Mouse (Mus musculus): ENCODE results near the gene Cyp4x1. TPM values are rescaled to one million over a fixed set of nuclear protein-coding genes. Genes with fewer than 3 reads are reported as not detected.
"Not testable (repeated sequence)": the region's sequence is repeated elsewhere in the genome, so short reads cannot be mapped to it uniquely, and the experiment has no call there.

Gene Cyp4x1
- total RNA-seq (2021): not detected
- long read RNA-seq, experiment 1: 0 reads
- long read RNA-seq, experiment 2: 0 reads

- DNase-seq: no peak
- intact Hi-C loops (cut with DNase I; ENCODE audit: low total_unique reads): no loop called here
Observed at GRCm38 (mm10) chr4:115133621-115134295, at the start of gene Cyp4x1. Gene Cyp4x1 (minus strand): TSS chr4:115134281.

GRCm38 (mm10) chr4:115176201-115176600 is 42.1 kb upstream of the Cyp4x1 start:
- intact Hi-C loops (cut with DNase I; ENCODE audit: low total_unique reads); DNase-seq: not testable (repeated sequence)

- DNase-seq: no peak
- intact Hi-C loops (cut with DNase I; ENCODE audit: low total_unique reads): no loop called here
Observed at GRCm38 (mm10) chr4:115174694-115175353, 40.7 kb upstream of the Cyp4x1 start.

- intact Hi-C loops (cut with DNase I; ENCODE audit: low total_unique reads); DNase-seq: not testable (repeated sequence)
Observed at GRCm38 (mm10) chr4:115158963-115159362, 24.9 kb upstream of the Cyp4x1 start.

GRCm38 (mm10) chr4:115154723-115155122 is 20.6 kb upstream of the Cyp4x1 start:
- DNase-seq: no peak
- intact Hi-C loops (cut with DNase I; ENCODE audit: low total_unique reads): no loop called here

GRCm38 (mm10) chr4:115134296-115134630 is 182 bp upstream of the Cyp4x1 start:
- intact Hi-C loops (cut with DNase I; ENCODE audit: low total_unique reads): no loop called here
- DNase-seq: no peak

- no peak for DNase-seq
- intact Hi-C loops (cut with DNase I; ENCODE audit: low total_unique reads): no loop called here
Observed at GRCm38 (mm10) chr4:115133085-115133484, 996 bp downstream of the Cyp4x1 start.

GRCm38 (mm10) chr4:115124713-115125112 is 9.4 kb downstream of the Cyp4x1 start:
- intact Hi-C loops (cut with DNase I; ENCODE audit: low total_unique reads): no loop called here
- DNase-seq: no peak

- intact Hi-C loops (cut with DNase I; ENCODE audit: low total_unique reads): no loop called here
- DNase-seq: no peak
Observed at GRCm38 (mm10) chr4:115123507-115123906, 10.6 kb downstream of the Cyp4x1 start.

- DNase-seq: no peak
- intact Hi-C loops (cut with DNase I; ENCODE audit: low total_unique reads): no loop called here
Observed at GRCm38 (mm10) chr4:115121608-115122007, 12.5 kb downstream of the Cyp4x1 start.

GRCm38 (mm10) chr4:115121162-115121561 is 12.9 kb downstream of the Cyp4x1 start:
- DNase-seq: no peak
- intact Hi-C loops (cut with DNase I; ENCODE audit: low total_unique reads): no loop called here

- intact Hi-C loops (cut with DNase I; ENCODE audit: low total_unique reads): no loop called here
- DNase-seq: no peak
Observed at GRCm38 (mm10) chr4:115119642-115120041, 14.4 kb downstream of the Cyp4x1 start.

GRCm38 (mm10) chr4:115113266-115113665 is 20.8 kb downstream of the Cyp4x1 start:
- intact Hi-C loops (cut with DNase I; ENCODE audit: low total_unique reads): no loop called here
- DNase-seq: no peak

GRCm38 (mm10) chr4:115111167-115111566 is 22.9 kb downstream of the Cyp4x1 start:
- no peak for DNase-seq
- intact Hi-C loops (cut with DNase I; ENCODE audit: low total_unique reads): no loop called here

- intact Hi-C loops (cut with DNase I; ENCODE audit: low total_unique reads): no loop called here
Observed at GRCm38 (mm10) chr4:115103510-115103909, 30.6 kb downstream of the Cyp4x1 start.

GRCm38 (mm10) chr4:115101682-115102081 is 32.4 kb downstream of the Cyp4x1 start:
- peak; percentile 24 for DNase-seq
- intact Hi-C loops (cut with DNase I; ENCODE audit: low total_unique reads): no loop called here

More at GRCm38 (mm10) chr4:115103510-115103909, 30.6 kb downstream of the Cyp4x1 start:
- no peak for DNase-seq

GRCm38 (mm10) chr4:115097146-115097496 is 37.0 kb downstream of the Cyp4x1 start:
- intact Hi-C loops (cut with DNase I; ENCODE audit: low total_unique reads): no loop called here
- no peak for DNase-seq

- DNase-seq: no peak
- intact Hi-C loops (cut with DNase I; ENCODE audit: low total_unique reads): no loop called here
Observed at GRCm38 (mm10) chr4:115096435-115097145, 37.5 kb downstream of the Cyp4x1 start.

- intact Hi-C loops (cut with DNase I; ENCODE audit: low total_unique reads): no loop called here
- DNase-seq: no peak
Observed at GRCm38 (mm10) chr4:115095671-115096434, 38.2 kb downstream of the Cyp4x1 start.

- intact Hi-C loops (cut with DNase I; ENCODE audit: low total_unique reads): loop anchor here (5.0 kb wide), 1 partner anchor 52 kb away; no protein-coding TSS in a partner anchor
- no peak for DNase-seq
Observed at GRCm38 (mm10) chr4:115094056-115094455, 40.0 kb downstream of the Cyp4x1 start.
